Mouse (Mus musculus) small intestine, adult 2 months (tissue): Measurements from ENCODE around the gene Eef1e1. TPM values are rescaled to one million over a fixed set of nuclear protein-coding genes. Genes with fewer than 3 reads are reported as not detected.
A peak's percentile ranks its signal among the peaks of the same experiment; 100 is the strongest.

ENCODE experiments used
- H3K27ac ChIP-seq: fragments of 200-500 bp; 2 replicates; pipeline ENCODE4 v1.5.1; 2012; ENCODE audit warnings: low read depth, low read length, control low read depth, inconsistent platforms; ENCODE audit not compliant: insufficient read depth
- H3K27me3 ChIP-seq: fragments of 200-500 bp; 2 replicates; pipeline ENCODE4 v1.6.1; 2012; ENCODE audit warnings: mild to moderate bottlenecking, moderate library complexity, low read length, inconsistent platforms; ENCODE audit not compliant: control insufficient read depth, insufficient read depth
- H3K36me3 ChIP-seq: fragments of 200-500 bp; 2 replicates; pipeline ENCODE4 v1.6.1; 2012; ENCODE audit warnings: mild to moderate bottlenecking, low read length, control low read depth, inconsistent platforms; ENCODE audit not compliant: control insufficient read depth, insufficient read depth
- H3K4me1 ChIP-seq: fragments of 200-500 bp; 2 replicates; pipeline ENCODE4 v1.6.1; 2012; ENCODE audit warnings: low read length, inconsistent platforms, mixed read lengths; ENCODE audit not compliant: control insufficient read depth, insufficient read depth, insufficient read length
- H3K4me3 ChIP-seq: fragments of 200-500 bp; 2 replicates; pipeline ENCODE4 v1.5.1; 2012; ENCODE audit warnings: low read depth, mild to moderate bottlenecking, control low read depth, inconsistent platforms, low read length, moderate library complexity
- CTCF ChIP-seq: fragments of 200-500 bp; IDR thresholded peaks from 2 replicates; pipeline ENCODE4 v1.5.1; 2012; ENCODE audit warnings: low read depth, mild to moderate bottlenecking, control low read depth, inconsistent platforms, low read length, moderate library complexity, mixed read lengths; ENCODE audit not compliant: insufficient replicate concordance, insufficient read length; ENCODE audit errors: extremely low read depth
- POLR2A ChIP-seq: fragments of 200-500 bp; IDR thresholded peaks from 2 replicates; pipeline ENCODE4 v1.6.1; 2012; ENCODE audit warnings: low read depth, mild to moderate bottlenecking, control low read depth, inconsistent platforms, low read length, moderate library complexity
- WGBS: fragments of 180-500 bp; shearing (Covaris S2); methylation state at CpG from one replicate; pipeline ENCODE4 v1.1.7; 2018; 5-methylcytosine and 5-hydroxymethylcytosine counted together
- polyA plus RNA-seq: library from polyadenylated mRNA; depleted of rRNA; stranded (reverse); fragments of >200 nt; gene quantifications from 2 replicates; pipeline ENCODE4 v1.2.3, GENCODE M21; 2012

Gene Eef1e1
- polyA plus RNA-seq, 1 experiment, result 1.6 TPM

- TF ChIP-seq POLR2A (no peak), CTCF (peak; percentile 74)
- H3K4me3 ChIP-seq, result no peak overlapping the region
- H3K36me3 ChIP-seq, result no peaks in the 10 kb centered on the region
- H3K4me1 ChIP-seq, result no peaks in the 10 kb centered on the region
- no peak overlapping the region for H3K27ac ChIP-seq
- H3K27me3 ChIP-seq, result no peaks in the 10 kb centered on the region
- 10% methylated on average over 2 of the region's 2 CpGs for WGBS
These were observed 9.7 kb upstream of the Eef1e1 start for GRCm38 (mm10) chr13:38668514-38668913.

- TF ChIP-seq CTCF, result no peak
- no peak for TF ChIP-seq POLR2A
- Histone ChIP-seq H3K27me3 (no peaks in the 10 kb centered on the region), H3K4me1 (no peaks in the 10 kb centered on the region), H3K27ac (no peak overlapping the region), H3K4me3 (no peak overlapping the region), H3K36me3 (no peaks in the 10 kb centered on the region)
- WGBS, result 29% methylated on average over 1 of the region's 1 CpGs
These were observed 5.9 kb upstream of the Eef1e1 start for GRCm38 (mm10) chr13:38664753-38665152.

GRCm38 (mm10) chr13:38659524-38660136 lies 772 bp upstream of the Eef1e1 start:
- peaks cover 6% of the 10 kb centered on the region; the same call in 1 of the 2 replicates for H3K4me1 ChIP-seq
- H3K4me3 ChIP-seq, result no peak overlapping the region
- H3K27me3 ChIP-seq, result no peaks in the 10 kb centered on the region
- no peak overlapping the region for H3K27ac ChIP-seq
- peaks cover 4% of the 10 kb centered on the region for H3K36me3 ChIP-seq
- WGBS, result 92% methylated on average over 12 of the region's 12 CpGs
- TF ChIP-seq POLR2A (no peak), CTCF (no peak)

- no peaks in the 10 kb centered on the region for H3K27me3 ChIP-seq
- H3K36me3 ChIP-seq, result peaks cover 17% of the 10 kb centered on the region
- TF ChIP-seq CTCF (no peak), POLR2A (no peak)
- H3K27ac ChIP-seq, result no peak overlapping the region
- peaks cover 6% of the 10 kb centered on the region; the same call in 1 of the 2 replicates for H3K4me1 ChIP-seq
- peak overlapping the region; percentile 41 for H3K4me3 ChIP-seq
- 23% methylated on average over 4 of the region's 4 CpGs for WGBS
These were observed 993 bp downstream of the Eef1e1 start for GRCm38 (mm10) chr13:38657865-38658264.

GRCm38 (mm10) chr13:38650292-38650691 lies 8.6 kb downstream of the Eef1e1 start:
- H3K27me3 ChIP-seq, result no peaks in the 10 kb centered on the region
- no peak overlapping the region for H3K27ac ChIP-seq
- WGBS, result 93% methylated on average over 4 of the region's 4 CpGs
- TF ChIP-seq POLR2A, result no peak
- no peak for TF ChIP-seq CTCF
- no peak overlapping the region for H3K4me3 ChIP-seq
- peaks cover 51% of the 10 kb centered on the region for H3K36me3 ChIP-seq
- H3K4me1 ChIP-seq, result no peaks in the 10 kb centered on the region

- Histone ChIP-seq H3K36me3 (peaks cover 55% of the 10 kb centered on the region), H3K4me3 (no peak overlapping the region), H3K27ac (no peak overlapping the region), H3K4me1 (no peaks in the 10 kb centered on the region), H3K27me3 (no peaks in the 10 kb centered on the region)
- no peak for TF ChIP-seq POLR2A
- no peak for TF ChIP-seq CTCF
- 77% methylated on average over 4 of the region's 4 CpGs for WGBS
These were observed 9.8 kb downstream of the Eef1e1 start for GRCm38 (mm10) chr13:38649069-38649468.

- Histone ChIP-seq H3K27ac (no peak overlapping the region), H3K4me1 (no peaks in the 10 kb centered on the region), H3K27me3 (no peaks in the 10 kb centered on the region), H3K36me3 (peaks cover 26% of the 10 kb centered on the region), H3K4me3 (no peak overlapping the region)
- WGBS, result 67% methylated on average over 5 of the region's 5 CpGs
- TF ChIP-seq POLR2A (no peak), CTCF (no peak)
These were observed 17.4 kb downstream of the Eef1e1 start for GRCm38 (mm10) chr13:38641414-38641813.
